Mouse (Mus musculus) left cerebral cortex, adult 2 months (tissue): ENCODE measurements around the gene Prnd. TPM values are rescaled to one million over a fixed set of nuclear protein-coding genes. Genes with fewer than 3 reads are reported as not detected.

Source experiments
- DNase-seq, 2 experiments: peaks; one replicate each; pipeline ENCODE4 v3.0.0; 2021 to 2022; ENCODE audit warnings: low spot score in 2 of 2, mixed read lengths in 1 of 2; ENCODE audit errors: extremely low spot score in 1 of 2
- H3K27ac ChIP-seq: fragments of 200-600 bp; 2 replicates; pipeline ENCODE4 v1.8.1; 2022
- H3K4me3 ChIP-seq: fragments of 200-600 bp; 2 replicates; pipeline ENCODE4 v1.8.1; 2022
- CTCF ChIP-seq: fragments of 200-600 bp; IDR thresholded peaks from 2 replicates; pipeline ENCODE4 v1.8.1; 2022; ENCODE audit warnings: antibody characterized with exemption, mild to moderate bottlenecking, moderate library complexity
- intact Hi-C: fragments of 180-260 bp; cut with DNase I; formaldehyde crosslinking; loops from one replicate; pipeline ENCODE4 v1.15.1; 2025
- long read RNA-seq, 2 experiments: library from polyadenylated mRNA; stranded (forward); transcript quantifications; one replicate each; pipeline ENCODE4 v2.0.0; 2021; ENCODE audit warnings: borderline mapping rate in 2 of 2
- total RNA-seq, 2 experiments: library from RNA; stranded (reverse); gene quantifications; 2 replicates each; pipeline ENCODE4 v1.2.3; 2021

Prnd gene
- under 1 TPM in 1 of 2 experiments, not detected in 1; 0.14 TPM for total RNA-seq
- long read RNA-seq, experiment 1 = 0 reads
- long read RNA-seq, experiment 2 = 0 reads

DNA sequence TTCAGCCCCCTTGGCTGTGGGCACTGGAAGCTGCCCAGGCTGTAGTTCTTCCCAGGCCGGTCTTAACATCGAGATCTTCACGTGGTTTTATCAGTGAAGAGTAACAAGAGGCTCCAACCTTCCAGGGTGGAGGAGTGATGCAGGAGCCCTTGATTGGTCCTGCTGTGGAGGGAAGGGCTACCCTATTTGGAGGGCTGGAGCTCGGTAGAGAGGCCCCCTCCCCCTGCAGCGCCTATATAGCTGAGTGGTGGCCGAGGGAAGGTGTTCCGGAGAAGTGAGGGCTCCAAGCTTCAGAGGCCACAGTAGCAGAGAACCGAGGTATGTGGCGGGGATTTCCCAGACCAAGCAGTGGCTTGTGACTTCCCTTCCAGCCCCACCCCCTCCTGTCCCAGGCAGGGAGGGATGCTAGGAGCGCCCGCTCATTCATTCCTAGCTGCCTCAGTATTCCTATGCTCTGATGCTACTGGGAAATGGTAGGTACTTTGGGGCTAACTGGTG, at the start of gene Prnd:
Gene Prnd (plus strand): TSS at position 264 of the 498 bp plus-strand sequence.
- no peak within 1 kb of the TSS for H3K4me3 ChIP-seq
- peak; percentile 4 to 7 for DNase-seq
- intact Hi-C loops = no loop called here
- no peak within 1 kb of the TSS for H3K27ac ChIP-seq
- TF ChIP-seq CTCF = no peak

DNA sequence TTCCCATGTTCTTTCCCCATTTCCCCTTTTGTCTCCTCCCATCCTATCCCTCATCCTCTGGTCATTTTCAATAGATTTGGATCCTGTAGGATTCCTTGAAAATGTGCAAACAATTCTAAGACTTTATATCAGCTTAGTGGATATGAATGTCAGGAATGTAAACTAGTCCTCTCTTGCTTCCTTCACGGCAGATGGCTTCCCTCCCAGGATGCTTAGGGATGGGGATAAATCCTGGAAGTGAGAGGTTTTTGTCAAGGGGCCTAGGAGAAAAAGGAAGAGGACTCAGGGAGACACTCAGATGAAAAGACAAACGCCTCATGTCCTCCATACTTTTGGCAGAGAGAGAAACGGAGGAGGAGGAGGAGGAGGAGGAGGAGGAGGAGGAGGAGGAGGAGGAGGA, 48.2 kb upstream of the Prnd start:
- DNase-seq = no peak
- intact Hi-C loops = no loop called here
- no peak overlapping the region for H3K4me3 ChIP-seq
- no peak for TF ChIP-seq CTCF
- no peak overlapping the region; the same call in 1 of the 2 replicates for H3K27ac ChIP-seq

DNA sequence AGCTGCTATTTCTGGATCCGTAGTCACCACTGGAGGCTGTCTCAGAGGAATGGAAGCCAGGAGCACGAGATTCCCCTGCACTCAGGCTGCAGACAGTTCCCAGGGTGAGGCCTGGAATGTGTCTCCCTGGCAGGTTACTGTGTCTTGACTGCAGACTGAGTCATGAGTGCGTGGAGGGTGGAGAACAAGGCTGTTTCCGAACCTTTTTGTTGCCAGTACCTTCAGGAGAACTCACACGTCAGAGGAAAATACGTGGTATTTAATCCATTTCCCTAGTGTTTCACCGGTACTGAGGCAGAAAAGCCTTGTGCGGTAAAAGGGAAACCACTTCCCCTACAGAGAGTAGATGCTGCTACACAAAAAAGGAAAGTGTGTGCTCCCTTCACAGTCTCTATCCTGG, 47.8 kb upstream of the Prnd start:
- intact Hi-C loops = no loop called here
- Histone ChIP-seq H3K27ac (peak overlapping the region; percentile 63; the same call in 1 of the 2 replicates), H3K4me3 (no peak overlapping the region)
- no peak for TF ChIP-seq CTCF
- DNase-seq = peak; percentile 32 to 37

DNA sequence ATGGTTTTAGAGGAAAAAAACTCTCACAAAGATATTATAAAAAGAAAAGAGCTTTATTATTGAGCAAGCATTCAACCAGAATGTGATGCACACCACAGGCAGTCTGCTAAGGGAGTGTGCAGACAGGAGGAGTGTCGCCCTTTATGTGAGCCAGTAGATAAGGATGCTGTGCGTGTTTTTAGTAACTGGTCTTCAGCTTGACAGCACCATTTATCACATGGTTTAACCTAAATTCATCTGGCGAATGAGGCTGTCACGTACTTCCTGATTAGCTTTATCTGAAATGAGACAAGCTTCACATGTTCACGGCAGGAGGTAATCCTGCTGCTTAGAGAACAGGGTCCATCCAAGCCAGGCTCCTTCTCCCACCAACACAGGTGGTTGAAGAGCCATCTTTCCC, 45.6 kb upstream of the Prnd start:
- no peak for TF ChIP-seq CTCF
- Histone ChIP-seq H3K4me3 (no peak overlapping the region), H3K27ac (no peak overlapping the region)
- intact Hi-C loops = no loop called here
- DNase-seq = no peak

DNA sequence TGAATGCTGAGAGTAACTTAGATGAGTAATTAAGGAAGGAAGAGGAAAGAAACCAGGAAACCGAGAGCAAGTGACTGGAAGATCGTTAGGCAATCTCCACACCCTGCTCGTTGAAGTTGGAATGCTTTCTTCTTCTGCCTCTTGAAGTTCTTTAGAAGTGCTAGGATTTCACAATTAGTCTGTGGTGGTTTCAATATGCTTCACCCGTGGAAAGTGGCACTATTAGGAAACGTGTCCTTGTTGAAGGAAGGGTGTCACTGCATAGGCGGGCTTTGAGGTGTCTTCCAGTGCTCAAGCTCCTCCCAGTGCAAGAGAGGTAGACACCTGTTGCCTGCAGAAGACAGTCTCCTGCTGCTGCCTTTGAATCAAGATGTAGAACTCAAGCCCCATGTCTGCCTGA, 44.9 kb upstream of the Prnd start:
- intact Hi-C loops = no loop called here
- no peak overlapping the region for H3K4me3 ChIP-seq
- H3K27ac ChIP-seq = no peak overlapping the region
- TF ChIP-seq CTCF = no peak
- no peak for DNase-seq

DNA sequence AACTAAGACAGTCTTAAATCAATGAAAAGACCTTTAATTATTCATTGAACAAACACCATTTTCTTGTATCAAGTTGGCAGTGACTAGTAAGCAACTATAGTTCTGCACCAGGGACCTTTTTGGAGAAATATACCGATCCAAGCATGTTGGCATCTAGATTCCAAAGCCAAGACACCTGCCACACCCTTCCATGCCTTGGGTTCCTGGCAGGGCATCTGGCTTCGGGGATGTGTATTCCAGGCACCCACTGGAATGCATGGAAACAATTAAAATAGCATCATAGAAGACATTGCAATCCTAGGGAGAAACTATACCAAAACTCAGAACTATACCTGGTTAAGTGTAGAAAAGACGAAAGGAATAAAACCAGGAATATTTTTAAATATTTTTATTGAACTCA, 44.4 kb upstream of the Prnd start:
- Histone ChIP-seq H3K4me3 (no peak overlapping the region), H3K27ac (no peak overlapping the region)
- intact Hi-C loops = no loop called here
- TF ChIP-seq CTCF = no peak
- no peak for DNase-seq

DNA sequence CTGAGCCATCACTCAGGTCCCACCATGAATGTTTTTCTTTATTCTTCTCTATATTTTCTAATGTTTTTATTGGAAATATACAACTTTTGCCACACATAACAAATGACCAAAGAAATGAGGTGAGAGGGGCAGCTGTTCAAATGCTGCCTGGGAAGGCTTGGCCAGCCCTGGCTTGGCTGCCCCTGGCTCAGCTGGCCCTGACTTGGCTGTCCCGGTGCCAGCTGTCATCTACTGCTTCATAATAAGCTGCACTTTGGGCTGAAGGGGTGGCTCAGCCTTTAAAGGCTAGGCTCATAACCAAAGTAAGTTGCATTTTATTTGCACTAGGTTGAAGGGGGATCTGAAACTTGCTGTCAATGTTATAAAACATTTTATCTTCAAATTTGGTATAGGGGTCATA, 43.8 kb upstream of the Prnd start:
- TF ChIP-seq CTCF = no peak
- Histone ChIP-seq H3K27ac (no peak overlapping the region), H3K4me3 (no peak overlapping the region)
- DNase-seq = no peak
- intact Hi-C loops = no loop called here

DNA sequence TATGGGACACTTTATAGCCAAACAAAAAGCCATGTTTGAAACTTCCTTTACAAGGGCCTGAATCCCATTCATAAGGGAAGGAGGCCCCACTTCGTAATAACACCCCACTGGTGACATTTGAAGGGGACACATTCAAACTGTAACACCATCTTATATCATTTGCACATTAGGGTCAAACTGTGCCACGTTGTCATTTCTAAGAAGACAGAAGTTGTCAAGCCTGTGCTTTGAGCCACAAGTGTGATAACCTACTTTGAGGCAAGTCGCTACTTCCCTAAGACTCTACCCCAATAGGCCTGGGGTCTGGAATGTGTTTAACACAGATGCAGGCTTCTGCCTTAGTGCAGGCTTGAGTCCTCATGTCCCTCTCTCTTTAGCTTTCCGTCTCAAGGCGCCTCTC, 43.4 kb upstream of the Prnd start:
- H3K4me3 ChIP-seq = no peak overlapping the region
- DNase-seq = no peak
- TF ChIP-seq CTCF = no peak
- no peak overlapping the region for H3K27ac ChIP-seq
- intact Hi-C loops = no loop called here

DNA sequence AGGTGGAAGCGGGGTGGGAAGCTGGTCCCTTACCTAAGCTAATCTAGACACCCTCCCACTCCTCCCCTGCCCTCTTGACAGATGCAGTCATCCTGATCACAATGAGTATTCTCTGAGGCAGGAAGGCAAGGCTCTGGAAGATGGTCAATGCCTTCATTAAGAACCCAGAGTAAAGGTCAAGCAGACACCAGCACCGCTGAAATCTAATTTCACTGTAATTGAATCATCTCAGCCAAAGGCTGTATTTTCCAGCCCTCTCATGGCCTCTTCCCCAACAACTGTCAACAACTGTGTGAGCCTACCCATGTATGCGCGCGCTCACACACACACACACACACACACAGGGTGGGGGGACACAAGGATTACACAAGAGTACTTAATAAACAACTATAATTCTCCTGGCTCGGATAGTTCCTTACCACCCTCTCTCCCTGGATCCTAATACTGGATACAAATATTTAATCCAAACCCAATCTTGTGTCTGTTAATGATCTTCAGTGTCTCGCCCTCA, 42.3 kb upstream of the Prnd start:
- Histone ChIP-seq H3K27ac (no peak overlapping the region; the same call in 1 of the 2 replicates), H3K4me3 (no peak overlapping the region)
- no peak for DNase-seq
- no peak for TF ChIP-seq CTCF
- intact Hi-C loops = no loop called here

DNA sequence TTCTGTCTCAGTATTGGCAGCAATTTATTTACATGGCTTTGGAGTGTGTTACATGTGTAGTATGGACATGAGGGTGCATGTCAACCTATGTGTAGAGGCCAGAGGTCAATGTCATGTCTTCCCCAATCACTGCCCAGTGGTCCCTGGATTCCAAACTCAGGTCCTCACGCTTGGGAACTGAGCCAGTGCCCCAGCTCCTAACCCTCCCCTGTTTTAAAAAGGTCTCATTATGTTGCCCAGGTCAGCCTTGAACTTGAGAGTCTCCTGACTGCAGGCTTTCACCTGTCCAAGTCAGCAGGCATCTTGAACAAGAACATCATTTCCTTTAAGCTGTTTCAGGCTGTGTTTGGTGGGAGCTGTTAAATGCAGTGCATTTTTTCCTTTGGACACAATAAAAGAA, 41.8 kb upstream of the Prnd start:
- DNase-seq = no peak
- TF ChIP-seq CTCF = no peak
- intact Hi-C loops = no loop called here
- Histone ChIP-seq H3K4me3 (no peak overlapping the region), H3K27ac (peak overlapping the region; percentile 74)

DNA sequence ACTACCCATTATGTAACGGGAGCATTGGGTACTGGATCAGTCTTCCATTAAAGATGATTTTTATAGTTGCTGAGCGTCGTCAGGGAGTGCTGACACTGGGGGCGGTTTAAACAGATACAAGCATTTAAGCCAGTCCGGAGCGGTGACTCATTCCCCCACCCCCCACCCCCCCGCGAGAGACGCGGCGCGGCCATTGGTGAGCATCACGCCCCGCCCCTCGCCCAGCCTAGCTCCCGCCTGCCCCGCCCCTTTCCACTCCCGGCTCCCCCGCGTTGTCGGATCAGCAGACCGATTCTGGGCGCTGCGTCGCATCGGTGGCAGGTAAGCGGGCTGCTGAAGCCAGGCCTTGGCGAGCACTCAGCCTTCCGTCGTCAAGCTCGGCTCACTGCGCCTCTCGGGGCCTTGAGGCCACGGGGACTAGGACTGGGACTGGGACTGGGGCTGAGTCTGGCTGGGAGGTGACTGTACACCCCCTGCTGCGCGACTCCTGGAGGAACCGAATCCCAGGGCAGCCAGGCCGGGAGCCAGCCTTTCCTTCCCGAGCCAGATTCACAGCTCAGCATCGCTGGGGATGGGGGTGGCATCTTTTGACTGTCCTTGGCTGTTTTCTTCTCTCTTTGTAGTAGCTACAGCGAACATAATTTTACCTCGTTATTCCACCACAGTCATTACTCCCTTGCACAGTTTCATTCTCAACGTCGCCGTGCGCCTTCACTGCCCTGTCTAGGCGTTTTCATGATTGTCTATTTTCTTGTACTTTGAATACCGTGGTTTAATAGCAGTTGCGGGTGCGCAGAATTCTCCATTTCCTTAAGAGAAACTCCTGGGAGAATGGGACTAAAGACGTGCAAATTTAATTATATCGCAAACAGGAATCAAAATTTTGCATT, 40.7 kb upstream of the Prnd start, which contains the start of the genes Prnp and Prn:
Gene Prnp (plus strand): TSS at position 246 of the 890 bp plus-strand sequence.
Gene Prn (plus strand): TSS at position 275 of the 890 bp plus-strand sequence.
- peak within 1 kb of the TSS; percentile 94 for H3K27ac ChIP-seq
- TF ChIP-seq CTCF = no peak
- peak within 1 kb of the TSS; percentile 68 for H3K4me3 ChIP-seq
- peak; percentile 91 to 92 for DNase-seq
- intact Hi-C loops = loop anchor here (1.0 to 2.0 kb wide), 2 partner anchors 63 to 82 kb away; no protein-coding TSS in a partner anchor

DNA sequence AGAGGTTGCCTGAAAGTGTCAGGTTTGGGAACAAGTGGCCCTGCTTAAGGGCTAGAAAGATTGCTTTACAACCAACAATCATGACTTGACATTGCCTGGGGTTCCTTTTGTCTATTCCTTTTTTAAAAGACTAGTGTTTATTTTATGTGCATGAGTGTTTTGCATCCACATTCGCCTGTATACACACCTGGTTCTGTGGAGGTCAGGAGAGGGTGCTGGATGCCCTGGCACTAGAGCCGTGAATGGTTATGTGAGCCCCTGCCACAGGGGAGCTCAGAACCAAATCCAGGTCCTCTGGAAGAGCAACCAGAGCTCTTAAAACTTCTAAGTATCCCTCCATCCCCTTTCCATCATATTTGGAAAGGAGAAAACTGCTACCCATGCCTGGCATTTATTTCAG, 39.8 kb upstream of the Prnd start:
- intact Hi-C loops = loop anchor here (1.0 to 2.0 kb wide), 2 partner anchors 64 to 83 kb away; no protein-coding TSS in a partner anchor
- no peak for DNase-seq
- Histone ChIP-seq H3K27ac (peak overlapping the region; percentile 94), H3K4me3 (peak overlapping the region; percentile 68)
- no peak for TF ChIP-seq CTCF
